Mouse (Mus musculus): ENCODE measurements around the gene Ankrd50. TPM values are rescaled to one million over a fixed set of nuclear protein-coding genes. Genes with fewer than 3 reads are reported as not detected.

Ankrd50 gene
- polyA plus RNA-seq (2012): 6.4 and 9.3 TPM in 2 replicates

DNA sequence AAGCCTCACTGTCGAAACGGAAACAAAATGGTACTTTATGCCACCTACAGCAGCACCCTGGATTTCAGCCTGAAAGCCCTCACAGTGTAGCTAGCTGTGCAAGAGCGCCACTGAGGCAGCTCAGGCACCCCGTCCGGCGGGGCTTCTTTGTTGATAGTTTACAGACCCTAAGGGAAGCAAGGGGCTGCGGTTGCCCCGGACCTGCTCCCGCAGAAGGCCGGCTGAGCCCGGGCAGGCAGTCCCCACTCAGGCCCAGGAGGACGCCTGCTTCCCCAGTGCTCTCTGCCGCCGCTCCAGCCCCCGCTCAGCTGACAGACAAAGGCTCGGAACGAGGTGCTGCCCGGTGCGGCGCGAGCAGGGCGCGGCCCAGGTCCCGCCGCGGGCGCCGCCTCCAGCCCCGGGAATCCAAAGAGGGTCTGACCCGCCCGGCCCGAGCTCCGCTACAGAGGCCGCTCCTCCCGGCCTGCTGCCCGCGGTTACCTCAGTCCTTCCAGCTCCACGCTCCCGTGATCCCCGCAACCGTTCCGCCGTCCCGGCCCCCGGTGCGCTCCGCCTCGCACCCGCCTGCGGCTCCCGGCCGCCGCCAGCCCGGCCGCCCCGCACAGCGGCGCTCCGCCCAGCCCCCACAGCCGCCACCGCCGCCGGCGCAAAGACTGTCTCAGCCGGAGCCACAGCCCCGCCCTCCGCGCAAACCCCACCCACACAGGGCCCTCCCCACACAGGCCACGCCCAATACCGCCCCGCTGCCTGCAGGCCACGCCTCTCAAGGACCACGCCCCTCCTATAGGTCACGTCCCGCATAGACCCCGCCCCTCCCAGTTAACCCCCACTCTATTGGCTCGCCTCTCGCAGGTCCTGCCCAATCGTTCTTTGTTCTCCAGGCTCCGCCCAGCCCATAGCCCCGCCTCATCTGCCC, at the start of gene Ankrd50:
Ankrd50 (minus strand) TSS at position 654 of the 916 bp plus-strand sequence.

